Mouse (Mus musculus) limb, embryonic 12.5 days (tissue): ENCODE results near the gene Lrpprc. TPM values are rescaled to one million over a fixed set of nuclear protein-coding genes. Genes with fewer than 3 reads are reported as not detected.

ENCODE experiments used
- ATAC-seq: fragments of 200-750 bp; cut with Nextera tagmentation; 2 replicates; pipeline ENCODE4 v1.8.0; 2017; ENCODE audit warnings: low read depth, moderate TSS enrichment; ENCODE audit not compliant: insufficient number of reproducible peaks, insufficient read depth, low FRiP score, low TSS enrichment
- H3K27ac ChIP-seq: fragments of 300-500 bp; sonication (generic); 2 replicates; pipeline ENCODE4 v1.5.1; 2016; ENCODE audit warnings: mild to moderate bottlenecking, moderate library complexity
- H3K27me3 ChIP-seq: fragments of 300-500 bp; sonication (generic); 2 replicates; pipeline ENCODE4 v1.6.1; 2016; ENCODE audit warnings: mild to moderate bottlenecking, moderate library complexity
- H3K36me3 ChIP-seq: fragments of 300-500 bp; sonication (generic); 2 replicates; pipeline ENCODE4 v1.6.1; 2016; ENCODE audit warnings: mild to moderate bottlenecking, moderate library complexity
- H3K4me1 ChIP-seq: fragments of 300-500 bp; sonication (generic); replicated peaks from 2 replicates; pipeline ENCODE4 v1.6.1; 2016
- H3K4me2 ChIP-seq: fragments of 300-500 bp; sonication (generic); 2 replicates; pipeline ENCODE4 v1.6.1; 2016; ENCODE audit warnings: mild to moderate bottlenecking, moderate library complexity
- H3K4me3 ChIP-seq: fragments of 300-500 bp; sonication (generic); replicated peaks from 2 replicates; pipeline ENCODE4 v1.5.1; 2016; ENCODE audit warnings: mild to moderate bottlenecking
- H3K9ac ChIP-seq: fragments of 300-500 bp; sonication (generic); replicated peaks from 2 replicates; pipeline ENCODE4 v1.6.1; 2016; ENCODE audit warnings: mild to moderate bottlenecking, moderate library complexity
- H3K9me3 ChIP-seq: fragments of 300-500 bp; sonication (generic); 2 replicates; pipeline ENCODE4 v1.6.1; 2016; ENCODE audit warnings: mild to moderate bottlenecking, moderate library complexity
- WGBS: fragments of 180-500 bp; shearing (Covaris S2); methylation state at CpG from one replicate; pipeline ENCODE4 v1.1.7; 2016; 5-methylcytosine and 5-hydroxymethylcytosine counted together
- polyA plus RNA-seq: library from polyadenylated mRNA; unstranded; fragments of >200 nt; fragmentation: Nextera tagmentation; extraction: Ambion mirVana; gene quantifications from 2 replicates; pipeline ENCODE4 v1.2.1, GENCODE M21; 2016

Lrpprc gene
- polyA plus RNA-seq, 1 experiment from 2014 or later = 59.1 TPM

GRCm38 (mm10) chr17:84714930-84715329 lies 75.7 kb downstream of the Lrpprc start:
- Histone ChIP-seq H3K4me3 (no peak overlapping the region), H3K9me3 (no peaks in the 10 kb centered on the region), H3K36me3 (peaks cover 32% of the 10 kb centered on the region), H3K27ac (no peak overlapping the region), H3K4me2 (no peak overlapping the region), H3K27me3 (no peaks in the 10 kb centered on the region), H3K9ac (no peak overlapping the region), H3K4me1 (0 out of 2 replicates have a peak, but pooled peaks cover 3% of the 10 kb centered on the region)
- 75% methylated on average over 4 of the region's 4 CpGs for WGBS
- no peak for ATAC-seq

- Histone ChIP-seq H3K9ac (no peak overlapping the region), H3K4me2 (no peak overlapping the region), H3K36me3 (peaks cover 42% of the 10 kb centered on the region), H3K4me1 (0 out of 2 replicates have a peak, but pooled peaks cover 9% of the 10 kb centered on the region), H3K27ac (no peak overlapping the region), H3K27me3 (no peaks in the 10 kb centered on the region), H3K4me3 (no peak overlapping the region), H3K9me3 (no peaks in the 10 kb centered on the region)
- 92% methylated on average over 12 of the region's 18 CpGs for WGBS
- no peak for ATAC-seq
These were observed 76.9 kb downstream of the Lrpprc start for GRCm38 (mm10) chr17:84713563-84714164.

- Histone ChIP-seq H3K4me3 (no peak overlapping the region), H3K4me1 (0 out of 2 replicates have a peak, but pooled peaks cover 6% of the 10 kb centered on the region), H3K27me3 (no peaks in the 10 kb centered on the region), H3K27ac (no peak overlapping the region), H3K9ac (no peak overlapping the region), H3K9me3 (no peaks in the 10 kb centered on the region), H3K36me3 (peaks cover 56% of the 10 kb centered on the region), H3K4me2 (no peak overlapping the region)
- WGBS = 65% methylated on average over 17 of the region's 17 CpGs
- ATAC-seq = no peak
These were observed 81.2 kb downstream of the Lrpprc start for GRCm38 (mm10) chr17:84709403-84709851.

GRCm38 (mm10) chr17:84708818-84709217 lies 81.8 kb downstream of the Lrpprc start:
- 0 out of 2 replicates have a peak, but pooled peaks cover 6% of the 10 kb centered on the region for H3K4me1 ChIP-seq
- WGBS = 87% methylated on average over 7 of the region's 7 CpGs
- H3K27me3 ChIP-seq = no peaks in the 10 kb centered on the region
- no peak overlapping the region for H3K27ac ChIP-seq
- no peak overlapping the region for H3K4me3 ChIP-seq
- no peak for ATAC-seq
- H3K4me2 ChIP-seq = no peak overlapping the region
- H3K36me3 ChIP-seq = peaks cover 56% of the 10 kb centered on the region
- H3K9me3 ChIP-seq = no peaks in the 10 kb centered on the region
- H3K9ac ChIP-seq = no peak overlapping the region

GRCm38 (mm10) chr17:84707407-84707806 lies 83.2 kb downstream of the Lrpprc start:
- WGBS = 63% methylated on average over 4 of the region's 4 CpGs
- H3K4me3 ChIP-seq = no peak overlapping the region
- ATAC-seq = no peak
- no peak overlapping the region for H3K4me2 ChIP-seq
- H3K9ac ChIP-seq = no peak overlapping the region
- H3K4me1 ChIP-seq = peaks cover 17% of the 10 kb centered on the region
- no peaks in the 10 kb centered on the region for H3K27me3 ChIP-seq
- H3K27ac ChIP-seq = no peak overlapping the region
- H3K9me3 ChIP-seq = no peaks in the 10 kb centered on the region
- H3K36me3 ChIP-seq = peaks cover 53% of the 10 kb centered on the region

- Histone ChIP-seq H3K36me3 (no peaks in the 10 kb centered on the region), H3K27ac (no peak overlapping the region), H3K9me3 (no peaks in the 10 kb centered on the region), H3K4me1 (peaks cover 32% of the 10 kb centered on the region), H3K27me3 (no peaks in the 10 kb centered on the region), H3K4me2 (no peak overlapping the region), H3K9ac (no peak overlapping the region), H3K4me3 (no peak overlapping the region)
- no peak for ATAC-seq
- WGBS = 28% methylated on average over 5 of the region's 5 CpGs
These were observed 91.9 kb downstream of the Lrpprc start for GRCm38 (mm10) chr17:84698727-84699126.

- H3K4me1 ChIP-seq = peaks cover 15% of the 10 kb centered on the region
- no peaks in the 10 kb centered on the region for H3K27me3 ChIP-seq
- no peak overlapping the region for H3K4me2 ChIP-seq
- no peaks in the 10 kb centered on the region for H3K9me3 ChIP-seq
- 56% methylated on average over 6 of the region's 6 CpGs for WGBS
- H3K4me3 ChIP-seq = no peak overlapping the region
- no peaks in the 10 kb centered on the region for H3K36me3 ChIP-seq
- no peak for ATAC-seq
- no peak overlapping the region for H3K9ac ChIP-seq
- H3K27ac ChIP-seq = no peak overlapping the region
These were observed 94.1 kb downstream of the Lrpprc start for GRCm38 (mm10) chr17:84696537-84696936.

GRCm38 (mm10) chr17:84693741-84694140 lies 96.8 kb downstream of the Lrpprc start:
- ATAC-seq = no peak
- Histone ChIP-seq H3K9me3 (no peaks in the 10 kb centered on the region), H3K27me3 (no peaks in the 10 kb centered on the region), H3K36me3 (no peaks in the 10 kb centered on the region), H3K4me1 (no peaks in the 10 kb centered on the region), H3K9ac (no peak overlapping the region), H3K4me2 (no peak overlapping the region), H3K27ac (no peak overlapping the region), H3K4me3 (no peak overlapping the region)
- 80% methylated on average over 2 of the region's 2 CpGs for WGBS

GRCm38 (mm10) chr17:84690111-84690510 lies 100.5 kb downstream of the Lrpprc start:
- H3K27ac ChIP-seq = no peak overlapping the region
- no peak overlapping the region for H3K9ac ChIP-seq
- 70% methylated on average over 5 of the region's 5 CpGs for WGBS
- no peaks in the 10 kb centered on the region for H3K27me3 ChIP-seq
- no peaks in the 10 kb centered on the region for H3K36me3 ChIP-seq
- no peaks in the 10 kb centered on the region for H3K9me3 ChIP-seq
- H3K4me1 ChIP-seq = no peaks in the 10 kb centered on the region
- H3K4me2 ChIP-seq = no peak overlapping the region
- no peak overlapping the region for H3K4me3 ChIP-seq
- ATAC-seq = no peak

GRCm38 (mm10) chr17:84689316-84689715 lies 101.3 kb downstream of the Lrpprc start:
- H3K27ac ChIP-seq = no peak overlapping the region
- no peak for ATAC-seq
- H3K9ac ChIP-seq = no peak overlapping the region
- no peaks in the 10 kb centered on the region for H3K4me1 ChIP-seq
- no peaks in the 10 kb centered on the region for H3K36me3 ChIP-seq
- H3K4me2 ChIP-seq = no peak overlapping the region
- H3K4me3 ChIP-seq = no peak overlapping the region
- no peaks in the 10 kb centered on the region for H3K9me3 ChIP-seq
- WGBS = 75% methylated on average over 5 of the region's 5 CpGs
- no peaks in the 10 kb centered on the region for H3K27me3 ChIP-seq

GRCm38 (mm10) chr17:84688834-84689233 lies 101.8 kb downstream of the Lrpprc start:
- Histone ChIP-seq H3K27ac (no peak overlapping the region), H3K9me3 (no peaks in the 10 kb centered on the region), H3K4me2 (no peak overlapping the region), H3K4me1 (no peaks in the 10 kb centered on the region), H3K9ac (no peak overlapping the region), H3K27me3 (no peaks in the 10 kb centered on the region), H3K4me3 (no peak overlapping the region), H3K36me3 (no peaks in the 10 kb centered on the region)
- no peak for ATAC-seq
- 93% methylated on average over 11 of the region's 11 CpGs for WGBS

- no peaks in the 10 kb centered on the region for H3K36me3 ChIP-seq
- H3K27me3 ChIP-seq = no peaks in the 10 kb centered on the region
- H3K4me2 ChIP-seq = no peak overlapping the region
- H3K4me3 ChIP-seq = no peak overlapping the region
- no peak overlapping the region for H3K9ac ChIP-seq
- no peaks in the 10 kb centered on the region for H3K4me1 ChIP-seq
- no peaks in the 10 kb centered on the region for H3K9me3 ChIP-seq
- 46% methylated on average over 5 of the region's 5 CpGs for WGBS
- no peak for ATAC-seq
- H3K27ac ChIP-seq = no peak overlapping the region
These were observed 102.6 kb downstream of the Lrpprc start for GRCm38 (mm10) chr17:84687994-84688393.
